Mouse (Mus musculus): Measurements from ENCODE around the gene 1700080O16Rik. TPM values are rescaled to one million over a fixed set of nuclear protein-coding genes. Genes with fewer than 3 reads are reported as not detected.

The 1700080O16Rik gene
- not detected in 2 replicates for polyA plus RNA-seq (2016; fragmentation: Nextera tagmentation; extraction: Ambion mirVana)

- no peak within 1 kb of the TSS for H3K27ac ChIP-seq
- DNase-seq (ENCODE audit: low spot score): no peak
- H3K4me3 ChIP-seq: no peak within 1 kb of the TSS
- H3K27me3 ChIP-seq (ENCODE audit: low read depth, poor library complexity, severe bottlenecking): peaks cover 74% of the 10 kb centered on the region
- no peaks in the 10 kb centered on the region for H3K9me3 ChIP-seq (replicated peaks)
- WGBS: 95% methylated on average over 12 of the region's 12 CpGs
- H3K36me3 ChIP-seq: no peaks in the 10 kb centered on the region
- no peaks in the 10 kb centered on the region for H3K4me1 ChIP-seq
Measured at GRCm38 (mm10) chrX:51972672-51973071, at the start of gene 1700080O16Rik. TSS of gene 1700080O16Rik (minus strand) at chrX:51972772.

GRCm38 (mm10) chrX:52017660-52018059 is 45.1 kb upstream of the 1700080O16Rik start:
- Histone ChIP-seq H3K27ac (0 out of 2 replicates have a peak overlapping the region, but pooled peaks have one; percentile 3), H3K27me3 (ENCODE audit: low read depth, poor library complexity, severe bottlenecking) (peaks cover 49% of the 10 kb centered on the region; the same call in 1 of the 2 replicates), H3K9me3 (replicated peaks) (no peaks in the 10 kb centered on the region), H3K4me3 (no peak overlapping the region), H3K4me1 (peaks cover 5% of the 10 kb centered on the region), H3K36me3 (no peaks in the 10 kb centered on the region)
- 56% methylated on average over 9 of the region's 9 CpGs for WGBS
- DNase-seq (ENCODE audit: low spot score): no peak

- DNase-seq (ENCODE audit: low spot score): no peak
- Histone ChIP-seq H3K4me1 (no peaks in the 10 kb centered on the region; the same call in 1 of the 2 replicates), H3K9me3 (replicated peaks) (no peaks in the 10 kb centered on the region), H3K36me3 (no peaks in the 10 kb centered on the region), H3K27ac (no peak overlapping the region), H3K27me3 (ENCODE audit: low read depth, poor library complexity, severe bottlenecking) (peaks cover 5% of the 10 kb centered on the region; the same call in 1 of the 2 replicates), H3K4me3 (no peak overlapping the region)
- 70% methylated on average over 5 of the region's 5 CpGs for WGBS
Measured at GRCm38 (mm10) chrX:52000072-52000471, 27.5 kb upstream of the 1700080O16Rik start.

- Histone ChIP-seq H3K27me3 (ENCODE audit: low read depth, poor library complexity, severe bottlenecking) (peaks cover 2% of the 10 kb centered on the region; the same call in 1 of the 2 replicates), H3K9me3 (replicated peaks) (no peaks in the 10 kb centered on the region), H3K4me3 (no peak overlapping the region), H3K36me3 (no peaks in the 10 kb centered on the region), H3K27ac (no peak overlapping the region), H3K4me1 (no peaks in the 10 kb centered on the region; the same call in 1 of the 2 replicates)
- DNase-seq (ENCODE audit: low spot score): no peak
- 63% methylated on average over 4 of the region's 4 CpGs for WGBS
Measured at GRCm38 (mm10) chrX:51999426-51999825, 26.9 kb upstream of the 1700080O16Rik start.

GRCm38 (mm10) chrX:51976361-51976760 is 3.8 kb upstream of the 1700080O16Rik start:
- H3K36me3 ChIP-seq: no peaks in the 10 kb centered on the region
- H3K27me3 ChIP-seq (ENCODE audit: low read depth, poor library complexity, severe bottlenecking): peaks cover 43% of the 10 kb centered on the region
- H3K4me3 ChIP-seq: no peak overlapping the region
- 91% methylated on average over 4 of the region's 4 CpGs for WGBS
- DNase-seq (ENCODE audit: low spot score): no peak
- H3K27ac ChIP-seq: no peak overlapping the region
- no peaks in the 10 kb centered on the region for H3K4me1 ChIP-seq
- H3K9me3 ChIP-seq (replicated peaks): no peaks in the 10 kb centered on the region

GRCm38 (mm10) chrX:51974618-51975017 is 2.0 kb upstream of the 1700080O16Rik start:
- Histone ChIP-seq H3K36me3 (no peaks in the 10 kb centered on the region), H3K27ac (no peak overlapping the region)
- DNase-seq (ENCODE audit: low spot score): no peak

GRCm38 (mm10) chrX:51948071-51948470 is 24.5 kb downstream of the 1700080O16Rik start:
- WGBS: 95% methylated on average over 3 of the region's 3 CpGs
- Histone ChIP-seq H3K27me3 (ENCODE audit: low read depth, poor library complexity, severe bottlenecking) (peaks cover 32% of the 10 kb centered on the region; the same call in 1 of the 2 replicates), H3K4me3 (no peak overlapping the region), H3K27ac (no peak overlapping the region), H3K36me3 (no peaks in the 10 kb centered on the region), H3K9me3 (replicated peaks) (no peaks in the 10 kb centered on the region), H3K4me1 (no peaks in the 10 kb centered on the region)
- DNase-seq (ENCODE audit: low spot score): no peak

More at GRCm38 (mm10) chrX:51974618-51975017, 2.0 kb upstream of the 1700080O16Rik start:
- H3K4me1 ChIP-seq: no peaks in the 10 kb centered on the region
- H3K27me3 ChIP-seq (ENCODE audit: low read depth, poor library complexity, severe bottlenecking): peaks cover 59% of the 10 kb centered on the region
- H3K9me3 ChIP-seq (replicated peaks): no peaks in the 10 kb centered on the region
- H3K4me3 ChIP-seq: no peak overlapping the region

- no peak for DNase-seq (ENCODE audit: low spot score)
- no peak overlapping the region for H3K4me3 ChIP-seq
- 0 out of 2 replicates have a peak, but pooled peaks cover 10% of the 10 kb centered on the region for H3K27me3 ChIP-seq (ENCODE audit: low read depth, poor library complexity, severe bottlenecking)
- 74% methylated on average over 5 of the region's 5 CpGs for WGBS
- no peak overlapping the region for H3K27ac ChIP-seq
- H3K36me3 ChIP-seq: no peaks in the 10 kb centered on the region
- H3K9me3 ChIP-seq (replicated peaks): no peaks in the 10 kb centered on the region
- H3K4me1 ChIP-seq: no peaks in the 10 kb centered on the region
Measured at GRCm38 (mm10) chrX:51938076-51938475, 34.5 kb downstream of the 1700080O16Rik start.

- no peaks in the 10 kb centered on the region for H3K4me1 ChIP-seq
- DNase-seq (ENCODE audit: low spot score): no peak
- H3K4me3 ChIP-seq: no peak overlapping the region
- H3K27ac ChIP-seq: no peak overlapping the region
- WGBS: 82% methylated on average over 4 of the region's 4 CpGs
- no peaks in the 10 kb centered on the region for H3K36me3 ChIP-seq
- H3K9me3 ChIP-seq (replicated peaks): no peaks in the 10 kb centered on the region
- H3K27me3 ChIP-seq (ENCODE audit: low read depth, poor library complexity, severe bottlenecking): no peaks in the 10 kb centered on the region
Measured at GRCm38 (mm10) chrX:51919091-51919490, 53.5 kb downstream of the 1700080O16Rik start.

Other genes starting within 250 kb of the 1700080O16Rik start
- gene Usp26, start 171.5 kb downstream of the 1700080O16Rik start, polyA plus RNA-seq (2016; fragmentation: Nextera tagmentation; extraction: Ambion mirVana): not detected in 2 replicates
- gene Gpc4, start 192.5 kb upstream of the 1700080O16Rik start, polyA plus RNA-seq (2016; fragmentation: Nextera tagmentation; extraction: Ambion mirVana): 17.5 and 18.8 TPM in 2 replicates